Mouse (Mus musculus) midbrain, embryonic 14.5 days (tissue): ENCODE measurements around the gene Il12rb2. TPM values are rescaled to one million over a fixed set of nuclear protein-coding genes. Genes with fewer than 3 reads are reported as not detected.

Experiments used
- ATAC-seq: fragments of 200-750 bp; cut with Nextera tagmentation; 2 replicates; pipeline ENCODE4 v1.8.0; 2017; ENCODE audit warnings: moderate number of reproducible peaks, moderate library complexity; ENCODE audit not compliant: low FRiP score, low TSS enrichment
- DNase-seq: peaks from one replicate; pipeline ENCODE4 v3.0.0-alpha.2; 2015
- H3K27ac ChIP-seq: fragments of 300-500 bp; sonication (generic); replicated peaks from 2 replicates; pipeline ENCODE4 v1.5.1; 2014; ENCODE audit warnings: mild to moderate bottlenecking, low read depth, low read length, moderate library complexity
- H3K27me3 ChIP-seq: fragments of 300-500 bp; sonication (generic); 2 replicates; pipeline ENCODE4 v1.6.1; 2014; ENCODE audit warnings: low read length, control low read depth, mixed read lengths; ENCODE audit not compliant: control insufficient read depth, insufficient read depth
- H3K36me3 ChIP-seq: fragments of 300-500 bp; sonication (generic); 2 replicates; pipeline ENCODE4 v1.6.1; 2014; ENCODE audit warnings: low read length, control low read depth; ENCODE audit not compliant: control insufficient read depth, insufficient read depth
- H3K4me1 ChIP-seq: fragments of 300-500 bp; sonication (generic); 2 replicates; pipeline ENCODE4 v1.6.1; 2014; ENCODE audit warnings: mild to moderate bottlenecking, antibody characterized with exemption, low read length, control low read depth; ENCODE audit not compliant: control insufficient read depth, insufficient read depth
- H3K4me2 ChIP-seq: fragments of 300-500 bp; sonication (generic); 2 replicates; pipeline ENCODE4 v1.6.1; 2014; ENCODE audit warnings: mild to moderate bottlenecking, low read length, moderate library complexity
- H3K4me3 ChIP-seq: fragments of 300-500 bp; sonication (generic); replicated peaks from 2 replicates; pipeline ENCODE4 v1.5.1; 2014; ENCODE audit warnings: low read depth, low read length
- H3K9ac ChIP-seq: fragments of 300-500 bp; sonication (generic); replicated peaks from 2 replicates; pipeline ENCODE4 v1.6.1; 2014; ENCODE audit warnings: mild to moderate bottlenecking, low read length, moderate library complexity
- H3K9me3 ChIP-seq: fragments of 300-500 bp; sonication (generic); 2 replicates; pipeline ENCODE4 v1.6.1; 2016; ENCODE audit warnings: low read length, control low read depth, mixed read lengths; ENCODE audit not compliant: control insufficient read depth
- WGBS: fragments of 180-500 bp; shearing (Covaris S2); extraction: QIAGEN DNeasy Blood & Tissue Kit; methylation state at CpG from one replicate; pipeline ENCODE4 v1.1.7; 2014; 5-methylcytosine and 5-hydroxymethylcytosine counted together
- polyA plus RNA-seq: library from polyadenylated mRNA; unstranded; fragments of >200 nt; fragmentation: Nextera tagmentation; extraction: Ambion mirVana; gene quantifications from 2 replicates; pipeline ENCODE4 v1.2.1, GENCODE M21; 2014

Il12rb2 gene
- 0.14 TPM in 1 of 2 replicates, not detected in the other for polyA plus RNA-seq

- ATAC-seq (no peak), DNase-seq (peak; percentile 16)
- 3% methylated on average over 26 of the region's 26 CpGs for WGBS
- 0 out of 2 replicates have a peak, but pooled peaks cover 5% of the 10 kb centered on the region for H3K27me3 ChIP-seq
- H3K36me3 ChIP-seq, result no peaks in the 10 kb centered on the region
- H3K4me1 ChIP-seq, result 0 out of 2 replicates have a peak, but pooled peaks cover 4% of the 10 kb centered on the region
- H3K9me3 ChIP-seq, result no peaks in the 10 kb centered on the region
- peak within 1 kb of the TSS; percentile 53 for H3K4me2 ChIP-seq
- peak within 1 kb of the TSS; percentile 26 for H3K4me3 ChIP-seq
- 0 out of 2 replicates have a peak within 1 kb of the TSS, but pooled peaks have one; percentile 20 for H3K9ac ChIP-seq
- H3K27ac ChIP-seq, result no peak within 1 kb of the TSS
Observed at GRCm38 (mm10) chr6:67375982-67376391, at the start of gene Il12rb2. Gene Il12rb2 (minus strand): TSS chr6:67376188.

- Histone ChIP-seq H3K36me3 (no peaks in the 10 kb centered on the region), H3K27ac (no peak overlapping the region), H3K27me3 (no peaks in the 10 kb centered on the region), H3K4me2 (no peak overlapping the region), H3K9me3 (no peaks in the 10 kb centered on the region), H3K9ac (no peak overlapping the region), H3K4me1 (no peaks in the 10 kb centered on the region), H3K4me3 (no peak overlapping the region)
- WGBS, result 33% methylated on average over 5 of the region's 5 CpGs
- ATAC-seq, result no peak
- no peak for DNase-seq
Observed at GRCm38 (mm10) chr6:67421761-67422160, 45.8 kb upstream of the Il12rb2 start.

- no peaks in the 10 kb centered on the region for H3K9me3 ChIP-seq
- H3K27me3 ChIP-seq, result no peaks in the 10 kb centered on the region
- H3K4me1 ChIP-seq, result no peaks in the 10 kb centered on the region
- no peak for DNase-seq
- no peak overlapping the region for H3K4me3 ChIP-seq
- no peak overlapping the region for H3K9ac ChIP-seq
- no peaks in the 10 kb centered on the region for H3K36me3 ChIP-seq
- H3K27ac ChIP-seq, result no peak overlapping the region
- WGBS, result 83% methylated on average over 3 of the region's 3 CpGs
- no peak for ATAC-seq
- H3K4me2 ChIP-seq, result no peak overlapping the region
Observed at GRCm38 (mm10) chr6:67416557-67416956, 40.6 kb upstream of the Il12rb2 start.

GRCm38 (mm10) chr6:67415276-67415675 is 39.3 kb upstream of the Il12rb2 start:
- ATAC-seq (no peak), DNase-seq (no peak)
- H3K9ac ChIP-seq, result no peak overlapping the region
- no peaks in the 10 kb centered on the region for H3K27me3 ChIP-seq
- H3K36me3 ChIP-seq, result no peaks in the 10 kb centered on the region
- no peak overlapping the region for H3K4me3 ChIP-seq
- H3K27ac ChIP-seq, result no peak overlapping the region
- no peak overlapping the region for H3K4me2 ChIP-seq
- WGBS, result 91% methylated on average over 5 of the region's 5 CpGs
- H3K9me3 ChIP-seq, result no peaks in the 10 kb centered on the region
- H3K4me1 ChIP-seq, result no peaks in the 10 kb centered on the region

- Histone ChIP-seq H3K9me3 (no peaks in the 10 kb centered on the region), H3K27me3 (no peaks in the 10 kb centered on the region), H3K27ac (no peak overlapping the region), H3K4me2 (no peak overlapping the region), H3K36me3 (no peaks in the 10 kb centered on the region), H3K9ac (no peak overlapping the region), H3K4me3 (no peak overlapping the region), H3K4me1 (no peaks in the 10 kb centered on the region)
- ATAC-seq, result no peak
- WGBS, result 75% methylated on average over 2 of the region's 2 CpGs
- DNase-seq, result no peak
Observed at GRCm38 (mm10) chr6:67413378-67413777, 37.4 kb upstream of the Il12rb2 start.

GRCm38 (mm10) chr6:67405281-67405682 is 29.3 kb upstream of the Il12rb2 start:
- Histone ChIP-seq H3K4me3 (no peak overlapping the region), H3K27ac (no peak overlapping the region), H3K4me2 (no peak overlapping the region), H3K9me3 (no peaks in the 10 kb centered on the region), H3K4me1 (no peaks in the 10 kb centered on the region), H3K27me3 (no peaks in the 10 kb centered on the region), H3K9ac (no peak overlapping the region), H3K36me3 (no peaks in the 10 kb centered on the region)
- 59% methylated on average over 3 of the region's 3 CpGs for WGBS
- no peak for ATAC-seq
- DNase-seq, result no peak

- Histone ChIP-seq H3K4me3 (no peak overlapping the region), H3K9me3 (no peaks in the 10 kb centered on the region), H3K4me2 (no peak overlapping the region), H3K9ac (no peak overlapping the region), H3K4me1 (no peaks in the 10 kb centered on the region), H3K36me3 (no peaks in the 10 kb centered on the region), H3K27me3 (no peaks in the 10 kb centered on the region), H3K27ac (no peak overlapping the region)
- no peak for DNase-seq
- 83% methylated on average over 5 of the region's 5 CpGs for WGBS
- ATAC-seq, result no peak
Observed at GRCm38 (mm10) chr6:67399551-67399950, 23.6 kb upstream of the Il12rb2 start.

GRCm38 (mm10) chr6:67365785-67366184 is 10.2 kb downstream of the Il12rb2 start:
- WGBS, result 93% methylated on average over 4 of the region's 4 CpGs
- no peaks in the 10 kb centered on the region for H3K27me3 ChIP-seq
- H3K27ac ChIP-seq, result no peak overlapping the region
- no peaks in the 10 kb centered on the region for H3K36me3 ChIP-seq
- no peak for DNase-seq
- no peak for ATAC-seq
- H3K9me3 ChIP-seq, result no peaks in the 10 kb centered on the region
- H3K9ac ChIP-seq, result no peak overlapping the region
- no peaks in the 10 kb centered on the region for H3K4me1 ChIP-seq
- no peak overlapping the region for H3K4me3 ChIP-seq
- H3K4me2 ChIP-seq, result no peak overlapping the region

GRCm38 (mm10) chr6:67348065-67348464 is 27.9 kb downstream of the Il12rb2 start:
- no peak for ATAC-seq
- Histone ChIP-seq H3K4me1 (no peaks in the 10 kb centered on the region), H3K9ac (no peak overlapping the region), H3K4me2 (no peak overlapping the region), H3K36me3 (no peaks in the 10 kb centered on the region), H3K9me3 (no peaks in the 10 kb centered on the region), H3K4me3 (no peak overlapping the region), H3K27me3 (no peaks in the 10 kb centered on the region), H3K27ac (no peak overlapping the region)
- 87% methylated on average over 6 of the region's 6 CpGs for WGBS
- no peak for DNase-seq
